Mouse (Mus musculus) heart, postnatal 4 days (tissue): ENCODE results near the gene Dnajc1. TPM values are rescaled to one million over a fixed set of nuclear protein-coding genes. Genes with fewer than 3 reads are reported as not detected.
A peak's percentile ranks its signal among the peaks of the same experiment; 100 is the strongest.

Experiments used
- DNase-seq: peaks from one replicate; pipeline ENCODE4 v3.0.0; 2021
- total RNA-seq, 2 experiments: library from RNA; stranded (reverse); gene quantifications; 2 replicates each; pipeline ENCODE4 v1.2.3; 2021

The Dnajc1 gene
- total RNA-seq, 2 experiments from 2014 or later, result 15.7 to 16.1 TPM

- no peak for DNase-seq
Observed at GRCm38 (mm10) chr2:18285175-18285574, 107.5 kb downstream of the Dnajc1 start.

- no peak for DNase-seq
Observed at GRCm38 (mm10) chr2:18265736-18266135, 126.9 kb downstream of the Dnajc1 start.

- DNase-seq, result no peak
Observed at GRCm38 (mm10) chr2:18264579-18264978, 128.1 kb downstream of the Dnajc1 start.

- no peak for DNase-seq
Observed at GRCm38 (mm10) chr2:18262298-18262697, 130.3 kb downstream of the Dnajc1 start.

- no peak for DNase-seq
Observed at GRCm38 (mm10) chr2:18249224-18249623, 143.4 kb downstream of the Dnajc1 start.

- DNase-seq, result no peak
Observed at GRCm38 (mm10) chr2:18235524-18235923, 157.1 kb downstream of the Dnajc1 start.

GRCm38 (mm10) chr2:18232883-18233567, 159.6 kb downstream of the Dnajc1 start:
- no peak for DNase-seq

- DNase-seq, result no peak
Observed at GRCm38 (mm10) chr2:18231143-18231542, 161.5 kb downstream of the Dnajc1 start.

- DNase-seq, result peak; percentile 57
Observed at GRCm38 (mm10) chr2:18229279-18229678, 163.4 kb downstream of the Dnajc1 start.

GRCm38 (mm10) chr2:18228486-18229062, 164.1 kb downstream of the Dnajc1 start:
- no peak for DNase-seq

GRCm38 (mm10) chr2:18219569-18219968, 173.1 kb downstream of the Dnajc1 start:
- peak; percentile 18 for DNase-seq

- peak; percentile 28 for DNase-seq
Observed at GRCm38 (mm10) chr2:18219136-18219535, 173.5 kb downstream of the Dnajc1 start.

- no peak for DNase-seq
Observed at GRCm38 (mm10) chr2:18218500-18218899, 174.1 kb downstream of the Dnajc1 start.

GRCm38 (mm10) chr2:18217867-18218266, 174.8 kb downstream of the Dnajc1 start:
- peak; percentile 25 for DNase-seq

- no peak for DNase-seq
Observed at GRCm38 (mm10) chr2:18214031-18214430, 178.6 kb downstream of the Dnajc1 start.

- no peak for DNase-seq
Observed at GRCm38 (mm10) chr2:18209948-18210347, 182.7 kb downstream of the Dnajc1 start.

- DNase-seq, result no peak
Observed at GRCm38 (mm10) chr2:18209211-18209823, 183.3 kb downstream of the Dnajc1 start.

GRCm38 (mm10) chr2:18208578-18208977, 184.1 kb downstream of the Dnajc1 start:
- DNase-seq, result no peak

GRCm38 (mm10) chr2:18206811-18207210, 185.8 kb downstream of the Dnajc1 start:
- DNase-seq, result no peak

GRCm38 (mm10) chr2:18205118-18205517, 187.5 kb downstream of the Dnajc1 start:
- DNase-seq, result peak; percentile 77

GRCm38 (mm10) chr2:18202923-18203322, 189.7 kb downstream of the Dnajc1 start:
- no peak for DNase-seq

GRCm38 (mm10) chr2:18201820-18202462, 190.7 kb downstream of the Dnajc1 start:
- DNase-seq, result no peak

- peak; percentile 28 for DNase-seq
Observed at GRCm38 (mm10) chr2:18195691-18196396, 196.8 kb downstream of the Dnajc1 start.
